Comparison of ENCODE assay signal across 13 mouse cellular contexts in genomic region chr12:85181475-85182344, GRCm38 (mm10). TPM values are rescaled to one million over a fixed set of nuclear protein-coding genes. Genes with fewer than 3 reads are reported as not detected.
DNase-seq lines count a peak whose midpoint lies in the region; ATAC-seq and TF ChIP-seq lines count a peak whose summit lies in the region.
"Had no signal": no experiment of that assay in that cellular context is flagged by ENCODE, and none has a peak within 500 bp of the region (broad histone marks: within the 10 kb centered on the region; RNA-seq: fewer than 3 reads in every experiment).

No protein-coding gene starts in this region.

- H3K27me3 ChIP-seq in hindbrain, embryonic 11.5 days (ENCODE audit: control insufficient read depth, insufficient read depth, low read length), result peaks cover 7% of the 10 kb centered on the region
- no peaks in the 10 kb centered on the region for H3K27me3 ChIP-seq in midbrain, postnatal 0 days (ENCODE audit: insufficient read depth, low read length)

- H3K4me3 ChIP-seq in left cerebral cortex, adult 2 months, result no peak overlapping the region
- no peak overlapping the region for H3K4me3 ChIP-seq in hindbrain, embryonic 11.5 days (ENCODE audit: low read depth, low read length)
- H3K4me3 ChIP-seq in midbrain, postnatal 0 days (ENCODE audit: low read depth, low read length), result no peak overlapping the region
- H3K4me3 ChIP-seq: liver, embryonic 12.5 days had no signal

- peak overlapping the region; percentile 12; the same call in 1 of the 2 replicates for H3K4me2 ChIP-seq in hindbrain, embryonic 11.5 days (replicated peaks; ENCODE audit: low read depth, low read length)
- no peak overlapping the region for H3K4me2 ChIP-seq in midbrain, postnatal 0 days (ENCODE audit: low read depth, low read length, poor library complexity, severe bottlenecking)
- H3K4me2 ChIP-seq: liver, embryonic 12.5 days had no signal

- peak overlapping the region; percentile 38; the same call in 1 of the 2 replicates for H3K9ac ChIP-seq in hindbrain, embryonic 11.5 days (ENCODE audit: low read depth, low read length)
- H3K9ac ChIP-seq in midbrain, postnatal 0 days (replicated peaks; ENCODE audit: low read length, poor library complexity, severe bottlenecking), result no peak overlapping the region
- H3K9ac ChIP-seq: liver, embryonic 12.5 days had no signal

- DNase-seq in cerebellum, postnatal 10 days, result peak; percentile 44 to 49
- DNase-seq in left cerebral cortex, postnatal 4 days, result peak; percentile 49
- DNase-seq in left cerebral cortex, adult 2 months (ENCODE audit: extremely low spot score in 1 of 2, low spot score in 2 of 2), result no peak
- peak; percentile 25 for DNase-seq in hindbrain, embryonic 11.5 days (ENCODE audit: low spot score)
- DNase-seq in midbrain, postnatal 0 days (ENCODE audit: low spot score), result peak; percentile 48
- no peak for DNase-seq in urinary bladder, postnatal 14 days (ENCODE audit: low spot score)
- no peak for DNase-seq in kidney, postnatal 10 days
- DNase-seq: adrenal gland, postnatal 25 days; cerebellum, postnatal 25 days; gastrocnemius, postnatal 14 days had no signal

- WGBS in hindbrain, embryonic 11.5 days, result 27% methylated on average over 16 of the region's 17 CpGs
- 28% methylated on average over 14 of the region's 17 CpGs for WGBS in midbrain, postnatal 0 days

- TF ChIP-seq CTCF in left cerebral cortex, adult 2 months (IDR thresholded peaks at IDR 0.05), result no peak
- TF ChIP-seq CTCF in midbrain, postnatal 0 days (IDR thresholded peaks at IDR 0.05), result no peak

- no peak for ATAC-seq in cerebellum, adult (ENCODE audit: insufficient number of reproducible peaks, low FRiP score, low TSS enrichment)
- ATAC-seq in hindbrain, embryonic 11.5 days (ENCODE audit: low FRiP score), result peak; percentile 40; the same call in 1 of the 2 replicates
- ATAC-seq in midbrain, postnatal 0 days (ENCODE audit: low FRiP score), result no peak
- ATAC-seq: liver, embryonic 12.5 days had no signal

- H3K4me1 ChIP-seq in hindbrain, embryonic 11.5 days (replicated peaks; ENCODE audit: control insufficient read depth, insufficient read depth, low read length), result peaks cover 11% of the 10 kb centered on the region
- peaks cover 4% of the 10 kb centered on the region; the same call in 1 of the 2 replicates for H3K4me1 ChIP-seq in midbrain, postnatal 0 days (ENCODE audit: insufficient read depth, low read length)

- intact Hi-C loops in left cerebral cortex, postnatal 4 days (cut with DNase I), result no loop called here
- intact Hi-C loops in left cerebral cortex, adult 2 months (cut with DNase I), result no loop called here

- no peaks in the 10 kb centered on the region for H3K9me3 ChIP-seq in hindbrain, embryonic 11.5 days (ENCODE audit: control insufficient read depth, low read length)
- H3K9me3 ChIP-seq in midbrain, postnatal 0 days (ENCODE audit: low read length), result no peaks in the 10 kb centered on the region
- H3K9me3 ChIP-seq: liver, embryonic 12.5 days had no signal

- no peak overlapping the region for H3K27ac ChIP-seq in left cerebral cortex, adult 2 months
- H3K27ac ChIP-seq in hindbrain, embryonic 11.5 days (ENCODE audit: low read depth, low read length), result no peak overlapping the region
- H3K27ac ChIP-seq in midbrain, postnatal 0 days (ENCODE audit: low read depth, low read length), result no peak overlapping the region
- H3K27ac ChIP-seq: liver, embryonic 12.5 days had no signal

- H3K36me3 ChIP-seq in hindbrain, embryonic 11.5 days (ENCODE audit: control insufficient read depth, insufficient read depth, low read length), result no peaks in the 10 kb centered on the region
- H3K36me3 ChIP-seq in midbrain, postnatal 0 days (ENCODE audit: insufficient read depth, low read length), result no peaks in the 10 kb centered on the region
- H3K36me3 ChIP-seq: liver, embryonic 12.5 days had no signal

RNA-seq across cellular contexts. Expression of gene Pgf, which starts 4.1 kb away (rescaled TPM):
- 1 to 10 TPM; 5.1 to 6.4 TPM for total RNA-seq in left cerebral cortex, postnatal 4 days (2021)
- 1 to 10 TPM; 2.6 TPM for total RNA-seq in left cerebral cortex, adult 2 months (2021)
- polyA plus RNA-seq in hindbrain, embryonic 11.5 days (2014; fragmentation: Nextera tagmentation; extraction: Ambion mirVana), result 5.4 and 7.8 TPM in 2 replicates
- 3.4 and 6.0 TPM in 2 replicates for total RNA-seq in midbrain, postnatal 0 days (2014; rRNA removed)
- 9.1 and 9.4 TPM in 2 replicates for polyA plus RNA-seq in midbrain, postnatal 0 days (2015; fragmentation: Nextera tagmentation; extraction: Ambion mirVana)
- total RNA-seq: MEL had no signal

RNA-seq across cellular contexts. Expression of gene Rps6kl1, which starts 30.6 kb away (rescaled TPM):
- 10 to 100 TPM; 41.2 to 44.1 TPM for total RNA-seq in left cerebral cortex, postnatal 4 days (2021)
- 10 to 100 TPM; 33.9 to 38.6 TPM for total RNA-seq in left cerebral cortex, adult 2 months (2021)
- polyA plus RNA-seq in hindbrain, embryonic 11.5 days (2014; fragmentation: Nextera tagmentation; extraction: Ambion mirVana), result 2.3 and 2.6 TPM in 2 replicates
- 47.2 and 48.6 TPM in 2 replicates for total RNA-seq in midbrain, postnatal 0 days (2014; rRNA removed)
- polyA plus RNA-seq in midbrain, postnatal 0 days (2015; fragmentation: Nextera tagmentation; extraction: Ambion mirVana), result 35.0 and 37.1 TPM in 2 replicates

RNA-seq across cellular contexts. Expression of gene Eif2b2, which starts 37.6 kb away (rescaled TPM):
- total RNA-seq in left cerebral cortex, postnatal 4 days (2021), result 10 to 100 TPM; 63.5 to 67.2 TPM
- 10 to 100 TPM; 58.5 to 74.0 TPM for total RNA-seq in left cerebral cortex, adult 2 months (2021)
- 90.0 and 103 TPM in 2 replicates for polyA plus RNA-seq in hindbrain, embryonic 11.5 days (2014; fragmentation: Nextera tagmentation; extraction: Ambion mirVana)
- total RNA-seq in midbrain, postnatal 0 days (2014; rRNA removed), result 43.1 and 65.3 TPM in 2 replicates
- polyA plus RNA-seq in midbrain, postnatal 0 days (2015; fragmentation: Nextera tagmentation; extraction: Ambion mirVana), result 79.5 and 82.5 TPM in 2 replicates

Comparison
In these comparisons a context has a peak if more than half of its experiments do, and no peak if none do; other contexts are left out.
1. DNase-seq: peak in cerebellum, postnatal 10 days (2 of 2), left cerebral cortex, postnatal 4 days (single experiment), hindbrain, embryonic 11.5 days (single experiment) and midbrain, postnatal 0 days (single experiment); none in left cerebral cortex, adult 2 months (0 of 2), urinary bladder, postnatal 14 days (single experiment) and kidney, postnatal 10 days (single experiment).